Mouse (Mus musculus): Measurements from ENCODE around the gene BC035044.
"Not testable (repeated sequence)": the region's sequence is repeated elsewhere in the genome, so short reads cannot be mapped to it uniquely, and the experiment has no call there.

DNA sequence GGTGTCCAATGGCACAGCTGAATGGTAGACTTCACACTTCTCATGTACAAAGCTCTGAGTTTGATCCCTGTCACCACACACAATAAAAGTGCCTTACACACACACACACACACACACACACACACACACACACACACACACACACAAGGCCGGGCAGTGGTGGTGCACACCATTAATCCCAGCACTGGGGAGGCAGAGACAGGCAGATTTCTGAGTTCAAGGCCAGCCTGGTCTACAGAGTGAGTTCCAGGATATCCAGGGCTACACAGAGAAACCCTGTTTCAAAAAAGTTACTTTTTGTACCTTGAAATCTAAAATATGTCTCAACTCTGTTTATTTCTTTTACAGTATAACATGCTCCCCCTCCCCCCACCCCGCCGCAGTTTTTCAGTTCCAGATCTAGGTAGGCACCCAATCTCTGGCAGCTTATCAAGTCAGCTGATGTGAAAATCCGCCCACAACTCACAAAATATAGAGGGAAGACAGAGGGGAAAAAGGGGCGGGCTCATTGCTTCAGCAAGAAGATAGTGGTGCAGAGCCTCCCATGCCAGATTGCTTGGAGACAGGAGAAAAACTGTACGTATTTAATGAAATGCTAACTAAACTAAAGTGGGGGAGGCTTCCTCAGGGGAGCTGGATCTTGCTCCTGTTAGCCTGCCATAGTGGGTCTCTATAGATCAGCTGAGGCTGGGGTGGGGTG lies 3.7 kb downstream of the BC035044 start, which contains the start of gene Clec2i:
- TF ChIP-seq CTCF (IDR thresholded peaks at IDR 0.05; ENCODE audit: extremely low read depth, insufficient read depth, insufficient read length, insufficient replicate concordance), result not testable (repeated sequence)
- TF ChIP-seq POLR2A (IDR thresholded peaks at IDR 0.05; ENCODE audit: low read depth, low read length), result peak; percentile 72
